8 mouse cellular contexts compared by ENCODE assay signal in genomic region chr13:44730939-44731551, GRCm38 (mm10). TPM values are rescaled to one million over a fixed set of nuclear protein-coding genes. Genes with fewer than 3 reads are reported as not detected.
DNase-seq lines count a peak whose midpoint lies in the region; ATAC-seq and TF ChIP-seq lines count a peak whose summit lies in the region.

No protein-coding gene starts in this region.

- DNase-seq in CD8-positive naive resting alpha-beta T cell, adult 2 months (ENCODE audit: low read depth in 2 of 2, low spot score in 2 of 2), result peak; percentile 78 to 83
- DNase-seq in c-Kit-positive CD71-negative TER-119-negative erythroid progenitor cells, embryonic 14.5 days (ENCODE audit: low read depth), result peak; percentile 76
- peak; percentile 92 for DNase-seq in forebrain, embryonic 10.5 days (ENCODE audit: extremely low spot score, low spot score)
- DNase-seq in kidney, postnatal 25 days, result peak; percentile 91 to 94
- peak; percentile 78 to 84 (median 81) for DNase-seq in liver, embryonic 14.5 days (ENCODE audit: low read depth in 3 of 3, low spot score in 3 of 3)
- DNase-seq in neural tube, embryonic 10.5 days (ENCODE audit: extremely low spot score, low spot score), result peak; percentile 96

- peak overlapping the region; percentile 86 for H3K4me2 ChIP-seq in heart, embryonic 15.5 days
- H3K4me2 ChIP-seq in liver, embryonic 14.5 days (ENCODE audit: low read depth), result peak overlapping the region; percentile 97
- peak overlapping the region; percentile 56 for H3K4me2 ChIP-seq in stomach, embryonic 15.5 days

- peaks cover 57% of the 10 kb centered on the region for H3K4me1 ChIP-seq in forebrain, embryonic 10.5 days
- H3K4me1 ChIP-seq in heart, embryonic 15.5 days (replicated peaks), result peaks cover 30% of the 10 kb centered on the region
- peaks cover 8 to 16% of the 10 kb centered on the region in 2 experiments; a peak in 3 of 4 replicates for H3K4me1 ChIP-seq in liver, embryonic 14.5 days (replicated peaks; ENCODE audit: control insufficient read depth in 2 of 2, insufficient read depth in 2 of 2, low read length in 1 of 2)
- H3K4me1 ChIP-seq in stomach, embryonic 15.5 days, result peaks cover 17% of the 10 kb centered on the region; the same call in 1 of the 2 replicates

- H3K27me3 ChIP-seq in forebrain, embryonic 10.5 days (ENCODE audit: poor library complexity, severe bottlenecking), result no peaks in the 10 kb centered on the region
- no peaks in the 10 kb centered on the region for H3K27me3 ChIP-seq in heart, embryonic 15.5 days
- no peaks in the 10 kb centered on the region for H3K27me3 ChIP-seq in liver, embryonic 14.5 days (ENCODE audit: control insufficient read depth, insufficient read depth, low read length)
- no peaks in the 10 kb centered on the region for H3K27me3 ChIP-seq in stomach, embryonic 15.5 days (replicated peaks)

- 0% methylated on average over 38 of the region's 41 CpGs for WGBS in forebrain, embryonic 10.5 days
- WGBS in heart, embryonic 15.5 days, result under 1% methylated on average over 41 of the region's 41 CpGs
- WGBS in liver, embryonic 14.5 days (ENCODE audit: insufficient replicate concordance), result 0% methylated on average over 40 of the region's 41 CpGs
- WGBS in stomach, embryonic 15.5 days, result under 1% methylated on average over 41 of the region's 41 CpGs

- TF ChIP-seq EP300 in liver, embryonic 14.5 days (IDR thresholded peaks at IDR 0.05; ENCODE audit: low read depth), result peak; percentile 3; the same call in 1 of the 2 replicates

- H3K4me3 ChIP-seq in forebrain, embryonic 10.5 days, result peak overlapping the region; percentile 83
- peak overlapping the region; percentile 84 for H3K4me3 ChIP-seq in heart, embryonic 15.5 days
- peak overlapping the region; percentile 84 to 90 for H3K4me3 ChIP-seq in liver, embryonic 14.5 days (ENCODE audit: insufficient read depth in 1 of 2, low read depth in 2 of 2, low read length in 2 of 2)
- H3K4me3 ChIP-seq in stomach, embryonic 15.5 days (replicated peaks), result peak overlapping the region; percentile 85

- H3K27ac ChIP-seq in forebrain, embryonic 10.5 days, result peak overlapping the region; percentile 100
- peak overlapping the region; percentile 98 for H3K27ac ChIP-seq in heart, embryonic 15.5 days
- H3K27ac ChIP-seq in liver, embryonic 14.5 days, result peak overlapping the region; percentile 74
- peak overlapping the region; percentile 98 for H3K27ac ChIP-seq in stomach, embryonic 15.5 days

- H3K36me3 ChIP-seq in forebrain, embryonic 10.5 days (replicated peaks), result no peaks in the 10 kb centered on the region
- no peaks in the 10 kb centered on the region for H3K36me3 ChIP-seq in heart, embryonic 15.5 days
- no peaks in the 10 kb centered on the region for H3K36me3 ChIP-seq in liver, embryonic 14.5 days (replicated peaks; ENCODE audit: control insufficient read depth, insufficient read depth, low read depth)
- H3K36me3 ChIP-seq in stomach, embryonic 15.5 days, result no peaks in the 10 kb centered on the region

- no peaks in the 10 kb centered on the region for H3K9me3 ChIP-seq in forebrain, embryonic 10.5 days
- H3K9me3 ChIP-seq in heart, embryonic 15.5 days (replicated peaks), result no peaks in the 10 kb centered on the region
- H3K9me3 ChIP-seq in liver, embryonic 14.5 days (ENCODE audit: control insufficient read depth, low read length), result no peaks in the 10 kb centered on the region
- H3K9me3 ChIP-seq in stomach, embryonic 15.5 days, result no peaks in the 10 kb centered on the region

- ATAC-seq in heart, embryonic 15.5 days (replicated peaks; ENCODE audit: insufficient number of reproducible peaks, insufficient read depth, low FRiP score, low read depth), result peak; percentile 63
- ATAC-seq in liver, embryonic 14.5 days (ENCODE audit: insufficient read depth), result peak; percentile 66
- peak; percentile 65 for ATAC-seq in stomach, embryonic 15.5 days (ENCODE audit: insufficient read depth, low FRiP score, low read depth)

- H3K9ac ChIP-seq in heart, embryonic 15.5 days, result peak overlapping the region; percentile 92
- peak overlapping the region; percentile 88 for H3K9ac ChIP-seq in liver, embryonic 14.5 days (replicated peaks)
- H3K9ac ChIP-seq in stomach, embryonic 15.5 days, result peak overlapping the region; percentile 77

- TF ChIP-seq CTCF in liver, embryonic 14.5 days (IDR thresholded peaks at IDR 0.05; ENCODE audit: low read depth), result no peak

RNA-seq across cellular contexts. Expression of gene Jarid2, which starts 1.8 kb away (rescaled TPM):
- polyA plus RNA-seq in forebrain, embryonic 10.5 days (2016; fragmentation: Nextera tagmentation; extraction: Ambion mirVana), result 65.0 and 71.0 TPM in 2 replicates
- polyA plus RNA-seq in heart, embryonic 15.5 days (2015; fragmentation: Nextera tagmentation; extraction: Ambion mirVana), result 19.0 and 21.6 TPM in 2 replicates
- polyA plus RNA-seq in liver, embryonic 14.5 days (2012; rRNA removed), result 4.1 and 5.9 TPM in 2 replicates
- polyA plus RNA-seq in liver, embryonic 14.5 days (2014; fragmentation: Nextera tagmentation; extraction: Ambion mirVana), result 4.9 TPM in 2 replicates
- 24.4 and 24.8 TPM in 2 replicates for polyA plus RNA-seq in stomach, embryonic 15.5 days (2015; fragmentation: Nextera tagmentation; extraction: Ambion mirVana)

Comparison
In these comparisons a context has a peak if more than half of its experiments do, and no peak if none do; other contexts are left out.
1. Peak in every context shown above with its lines: DNase-seq, ATAC-seq, H3K4me3 ChIP-seq and H3K27ac ChIP-seq.